Mouse (Mus musculus): ENCODE measurements around the gene 4933425L06Rik. TPM values are rescaled to one million over a fixed set of nuclear protein-coding genes. Genes with fewer than 3 reads are reported as not detected.

Gene 4933425L06Rik
- total and polyA plus RNA-seq, 3 experiments = 0.10 to 0.30 TPM; not detected in 1

GRCm38 (mm10) chr13:105150006-105150405 lies 68.1 kb downstream of the 4933425L06Rik start:
- Histone ChIP-seq H3K9ac (ENCODE audit: insufficient read depth, low read depth) (no peak overlapping the region), H3K27ac (ENCODE audit: insufficient read depth, low read depth) (no peak overlapping the region), H3K36me3 (replicated peaks in 1 of 2; ENCODE audit: control insufficient read depth in 1 of 2, insufficient read depth in 1 of 2, low read length in 1 of 2) (no peaks in the 10 kb centered on the region), H3K79me2 (replicated peaks; ENCODE audit: control insufficient read depth, extremely low read depth, insufficient read depth, poor library complexity, severe bottlenecking) (no peaks in the 10 kb centered on the region), H3K27me3 (replicated peaks) (no peaks in the 10 kb centered on the region), H3K4me2 (ENCODE audit: insufficient read depth, low read depth, poor library complexity, severe bottlenecking) (no peak overlapping the region), H3K9me3 (replicated peaks; ENCODE audit: low read length) (no peaks in the 10 kb centered on the region), H3K4me1 (ENCODE audit: control insufficient read depth in 1 of 2, insufficient read depth in 2 of 2) (peaks cover 5 to 23% of the 10 kb centered on the region in 2 experiments; a peak in 3 of 4 replicates), H3K4me3 (replicated peaks in 1 of 3; ENCODE audit: low read depth in 2 of 3, low read length in 2 of 3, poor library complexity in 1 of 3) (no peak overlapping the region)
- TF ChIP-seq CHD2 (IDR thresholded peaks at IDR 0.05; ENCODE audit: low read length) (no peak), RAD21 (IDR thresholded peaks at IDR 0.05; ENCODE audit: low read depth, low read length) (no peak), POLR2AphosphoS2 (IDR thresholded peaks at IDR 0.05; ENCODE audit: low read depth, low read length) (no peak), ZNF384 (IDR thresholded peaks at IDR 0.05; ENCODE audit: low read depth, low read length) (no peak), CTCF (conservative IDR thresholded peaks at IDR 0.05 in 1 of 2, IDR thresholded peaks at IDR 0.05 in 1 of 2; ENCODE audit: low read depth in 2 of 2, low read length in 2 of 2) (no peak), JUND (conservative IDR thresholded peaks at IDR 0.05; ENCODE audit: low read depth, low read length) (no peak), BHLHE40 (IDR thresholded peaks at IDR 0.05; ENCODE audit: low read depth, low read length) (no peak), ETS1 (conservative IDR thresholded peaks at IDR 0.05; ENCODE audit: low read depth, low read length) (no peak), NELFE (IDR thresholded peaks at IDR 0.05; ENCODE audit: low read depth, low read length) (no peak), PAX5 (IDR thresholded peaks at IDR 0.05; ENCODE audit: low read length) (no peak), ZKSCAN1 (IDR thresholded peaks at IDR 0.05; ENCODE audit: borderline replicate concordance, low read depth, low read length) (no peak)
- no peak for DNase-seq (ENCODE audit: extremely low read depth)
- dilution Hi-C loops (cut with MboI; ENCODE audit: extremely low pct_ligation_motif_present, extremely low pct_unique_long_range_greater_than_20kb, low sequenced_read_pairs) = no loop called here
- in situ Hi-C loops (cut with MboI; ENCODE audit: low pct_ligation_motif_present, low pct_unique_long_range_greater_than_20kb, low sequenced_read_pairs) = no loop called here

- dilution Hi-C loops (cut with MboI; ENCODE audit: extremely low pct_ligation_motif_present, extremely low pct_unique_long_range_greater_than_20kb, low sequenced_read_pairs) = no loop called here
- Histone ChIP-seq H3K79me2 (replicated peaks; ENCODE audit: control insufficient read depth, extremely low read depth, insufficient read depth, poor library complexity, severe bottlenecking) (no peaks in the 10 kb centered on the region), H3K27me3 (replicated peaks) (no peaks in the 10 kb centered on the region), H3K36me3 (replicated peaks in 1 of 2; ENCODE audit: control insufficient read depth in 1 of 2, insufficient read depth in 1 of 2, low read length in 1 of 2) (no peaks in the 10 kb centered on the region), H3K4me1 (ENCODE audit: control insufficient read depth in 1 of 2, insufficient read depth in 2 of 2) (peaks cover 0 to 15% of the 10 kb centered on the region in 2 experiments; a peak in 2 of 4 replicates), H3K9me3 (replicated peaks; ENCODE audit: low read length) (no peaks in the 10 kb centered on the region), H3K9ac (ENCODE audit: insufficient read depth, low read depth) (no peak overlapping the region), H3K27ac (ENCODE audit: insufficient read depth, low read depth) (no peak overlapping the region), H3K4me2 (ENCODE audit: insufficient read depth, low read depth, poor library complexity, severe bottlenecking) (no peak overlapping the region), H3K4me3 (replicated peaks in 1 of 3; ENCODE audit: low read depth in 2 of 3, low read length in 2 of 3, poor library complexity in 1 of 3) (no peak overlapping the region)
- TF ChIP-seq ELF1 (IDR thresholded peaks at IDR 0.05; ENCODE audit: low read depth, low read length) (no peak), CHD1 (IDR thresholded peaks at IDR 0.05; ENCODE audit: low read depth, low read length) (no peak), MAZ (IDR thresholded peaks at IDR 0.05; ENCODE audit: low read depth, low read length) (no peak), MAX (IDR thresholded peaks at IDR 0.05; ENCODE audit: low read length) (no peak), ZNF384 (IDR thresholded peaks at IDR 0.05; ENCODE audit: low read depth, low read length) (no peak), CTCF (conservative IDR thresholded peaks at IDR 0.05 in 1 of 2, IDR thresholded peaks at IDR 0.05 in 1 of 2; ENCODE audit: low read depth in 2 of 2, low read length in 2 of 2) (peak in 1 of 2 experiments; percentile 67; a peak in 2 of 4 replicates), SMC3 (IDR thresholded peaks at IDR 0.05; ENCODE audit: low read depth, low read length) (peak; percentile 65), MYC (IDR thresholded peaks at IDR 0.05; ENCODE audit: low read depth, low read length) (no peak), RAD21 (IDR thresholded peaks at IDR 0.05; ENCODE audit: low read depth, low read length) (peak; percentile 31), PAX5 (IDR thresholded peaks at IDR 0.05; ENCODE audit: low read length) (no peak), RCOR1 (conservative IDR thresholded peaks at IDR 0.05; ENCODE audit: low read depth, low read length) (no peak), IRF4 (IDR thresholded peaks at IDR 0.05; ENCODE audit: low read depth, low read length) (no peak), CHD2 (IDR thresholded peaks at IDR 0.05; ENCODE audit: low read length) (no peak), ZC3H11A (IDR thresholded peaks at IDR 0.05; ENCODE audit: low read depth, low read length) (no peak), JUN (IDR thresholded peaks at IDR 0.05; ENCODE audit: insufficient read depth, low read depth, low read length) (no peak), TCF12 (IDR thresholded peaks at IDR 0.05; ENCODE audit: low read depth, low read length) (no peak), EP300 (IDR thresholded peaks at IDR 0.05; ENCODE audit: low read length) (no peak), NRF1 (IDR thresholded peaks at IDR 0.05; ENCODE audit: low read depth, low read length) (no peak), UBTF (IDR thresholded peaks at IDR 0.05; ENCODE audit: low read depth, low read length) (no peak), MEF2A (IDR thresholded peaks at IDR 0.05; ENCODE audit: borderline replicate concordance, low read depth, low read length) (no peak), JUND (conservative IDR thresholded peaks at IDR 0.05; ENCODE audit: low read depth, low read length) (no peak), MXI1 (IDR thresholded peaks at IDR 0.05; ENCODE audit: low read depth, low read length) (no peak), BHLHE40 (IDR thresholded peaks at IDR 0.05; ENCODE audit: low read depth, low read length) (no peak), USF2 (conservative IDR thresholded peaks at IDR 0.05; ENCODE audit: low read depth, low read length) (no peak)
- DNase-seq (ENCODE audit: extremely low read depth) = peak; percentile 44
- in situ Hi-C loops (cut with MboI; ENCODE audit: low pct_ligation_motif_present, low pct_unique_long_range_greater_than_20kb, low sequenced_read_pairs) = no loop called here
These were observed 72.0 kb downstream of the 4933425L06Rik start for GRCm38 (mm10) chr13:105153955-105154354.

All from CH12.LX (cell line).